Mouse (Mus musculus): Measurements from ENCODE around the gene Noct. TPM values are rescaled to one million over a fixed set of nuclear protein-coding genes. Genes with fewer than 3 reads are reported as not detected.

The Noct gene
- polyA plus RNA-seq, 1 experiment from 2014 or later, result 12.5 TPM

GRCm38 (mm10) chr3:51197112-51197731 is 27.0 kb upstream of the Noct start:
- H3K27me3 ChIP-seq (ENCODE audit: insufficient read depth, poor library complexity, severe bottlenecking), result no peaks in the 10 kb centered on the region
- no peaks in the 10 kb centered on the region for H3K36me3 ChIP-seq
- DNase-seq (ENCODE audit: low spot score), result no peak
- no peaks in the 10 kb centered on the region; the same call in 1 of the 2 replicates for H3K4me1 ChIP-seq (replicated peaks)
- H3K4me3 ChIP-seq, result no peak overlapping the region
- WGBS, result 78% methylated on average over 9 of the region's 9 CpGs
- no peak overlapping the region for H3K27ac ChIP-seq
- no peaks in the 10 kb centered on the region for H3K9me3 ChIP-seq

GRCm38 (mm10) chr3:51198291-51198690 is 26.0 kb upstream of the Noct start:
- WGBS, result 81% methylated on average over 1 of the region's 1 CpGs
- Histone ChIP-seq H3K36me3 (no peaks in the 10 kb centered on the region), H3K27ac (no peak overlapping the region), H3K27me3 (ENCODE audit: insufficient read depth, poor library complexity, severe bottlenecking) (no peaks in the 10 kb centered on the region), H3K9me3 (no peaks in the 10 kb centered on the region), H3K4me3 (no peak overlapping the region), H3K4me1 (replicated peaks) (no peaks in the 10 kb centered on the region; the same call in 1 of the 2 replicates)
- DNase-seq (ENCODE audit: low spot score), result no peak

GRCm38 (mm10) chr3:51199130-51199529 is 25.1 kb upstream of the Noct start:
- WGBS, result 91% methylated on average over 6 of the region's 6 CpGs
- H3K27me3 ChIP-seq (ENCODE audit: insufficient read depth, poor library complexity, severe bottlenecking), result no peaks in the 10 kb centered on the region
- H3K27ac ChIP-seq, result no peak overlapping the region
- H3K4me1 ChIP-seq (replicated peaks), result no peaks in the 10 kb centered on the region; the same call in 1 of the 2 replicates
- no peak for DNase-seq (ENCODE audit: low spot score)
- H3K36me3 ChIP-seq, result no peaks in the 10 kb centered on the region
- H3K9me3 ChIP-seq, result no peaks in the 10 kb centered on the region
- no peak overlapping the region for H3K4me3 ChIP-seq

- Histone ChIP-seq H3K4me3 (no peak overlapping the region), H3K27me3 (ENCODE audit: insufficient read depth, poor library complexity, severe bottlenecking) (no peaks in the 10 kb centered on the region), H3K27ac (no peak overlapping the region), H3K9me3 (0 out of 2 replicates have a peak, but pooled peaks cover 6% of the 10 kb centered on the region), H3K36me3 (no peaks in the 10 kb centered on the region), H3K4me1 (replicated peaks) (no peaks in the 10 kb centered on the region; the same call in 1 of the 2 replicates)
- DNase-seq (ENCODE audit: low spot score), result no peak
- 94% methylated on average over 4 of the region's 4 CpGs for WGBS
These were observed 23.9 kb upstream of the Noct start for GRCm38 (mm10) chr3:51200311-51200710.

GRCm38 (mm10) chr3:51200894-51201293 is 23.4 kb upstream of the Noct start:
- H3K9me3 ChIP-seq, result 0 out of 2 replicates have a peak, but pooled peaks cover 6% of the 10 kb centered on the region
- H3K4me1 ChIP-seq (replicated peaks), result no peaks in the 10 kb centered on the region; the same call in 1 of the 2 replicates
- DNase-seq (ENCODE audit: low spot score), result no peak
- H3K27ac ChIP-seq, result no peak overlapping the region
- 92% methylated on average over 7 of the region's 7 CpGs for WGBS
- no peaks in the 10 kb centered on the region for H3K27me3 ChIP-seq (ENCODE audit: insufficient read depth, poor library complexity, severe bottlenecking)
- H3K4me3 ChIP-seq, result no peak overlapping the region
- H3K36me3 ChIP-seq, result no peaks in the 10 kb centered on the region

GRCm38 (mm10) chr3:51201986-51202385 is 22.3 kb upstream of the Noct start:
- WGBS, result 81% methylated on average over 9 of the region's 9 CpGs
- DNase-seq (ENCODE audit: low spot score), result no peak
- Histone ChIP-seq H3K9me3 (0 out of 2 replicates have a peak, but pooled peaks cover 6% of the 10 kb centered on the region), H3K36me3 (no peaks in the 10 kb centered on the region), H3K27ac (no peak overlapping the region), H3K27me3 (ENCODE audit: insufficient read depth, poor library complexity, severe bottlenecking) (no peaks in the 10 kb centered on the region), H3K4me1 (replicated peaks) (no peaks in the 10 kb centered on the region), H3K4me3 (no peak overlapping the region)

- Histone ChIP-seq H3K4me1 (replicated peaks) (no peaks in the 10 kb centered on the region), H3K4me3 (no peak overlapping the region), H3K36me3 (no peaks in the 10 kb centered on the region), H3K9me3 (0 out of 2 replicates have a peak, but pooled peaks cover 6% of the 10 kb centered on the region), H3K27me3 (ENCODE audit: insufficient read depth, poor library complexity, severe bottlenecking) (no peaks in the 10 kb centered on the region), H3K27ac (no peak overlapping the region)
- 89% methylated on average over 8 of the region's 8 CpGs for WGBS
- no peak for DNase-seq (ENCODE audit: low spot score)
These were observed 21.7 kb upstream of the Noct start for GRCm38 (mm10) chr3:51202491-51202987.

- DNase-seq (ENCODE audit: low spot score), result no peak
- H3K4me1 ChIP-seq (replicated peaks), result no peaks in the 10 kb centered on the region
- H3K36me3 ChIP-seq, result no peaks in the 10 kb centered on the region
- no peak overlapping the region for H3K27ac ChIP-seq
- 0 out of 2 replicates have a peak, but pooled peaks cover 6% of the 10 kb centered on the region for H3K9me3 ChIP-seq
- H3K27me3 ChIP-seq (ENCODE audit: insufficient read depth, poor library complexity, severe bottlenecking), result no peaks in the 10 kb centered on the region
- no peak overlapping the region for H3K4me3 ChIP-seq
- 91% methylated on average over 6 of the region's 6 CpGs for WGBS
These were observed 20.3 kb upstream of the Noct start for GRCm38 (mm10) chr3:51203906-51204305.

- H3K36me3 ChIP-seq, result no peaks in the 10 kb centered on the region
- H3K4me1 ChIP-seq (replicated peaks), result no peaks in the 10 kb centered on the region
- H3K9me3 ChIP-seq, result 0 out of 2 replicates have a peak, but pooled peaks cover 6% of the 10 kb centered on the region
- DNase-seq (ENCODE audit: low spot score), result no peak
- 88% methylated on average over 5 of the region's 5 CpGs for WGBS
- H3K4me3 ChIP-seq, result no peak overlapping the region
- no peak overlapping the region for H3K27ac ChIP-seq
- no peaks in the 10 kb centered on the region for H3K27me3 ChIP-seq (ENCODE audit: insufficient read depth, poor library complexity, severe bottlenecking)
These were observed 19.8 kb upstream of the Noct start for GRCm38 (mm10) chr3:51204441-51204840.

GRCm38 (mm10) chr3:51204897-51205296 is 19.4 kb upstream of the Noct start:
- no peaks in the 10 kb centered on the region for H3K36me3 ChIP-seq
- DNase-seq (ENCODE audit: low spot score), result no peak
- 94% methylated on average over 14 of the region's 14 CpGs for WGBS
- H3K27ac ChIP-seq, result no peak overlapping the region
- 0 out of 2 replicates have a peak, but pooled peaks cover 6% of the 10 kb centered on the region for H3K9me3 ChIP-seq
- H3K4me3 ChIP-seq, result no peak overlapping the region
- no peaks in the 10 kb centered on the region for H3K27me3 ChIP-seq (ENCODE audit: insufficient read depth, poor library complexity, severe bottlenecking)
- H3K4me1 ChIP-seq (replicated peaks), result no peaks in the 10 kb centered on the region

- Histone ChIP-seq H3K9me3 (0 out of 2 replicates have a peak, but pooled peaks cover 9% of the 10 kb centered on the region), H3K4me1 (replicated peaks) (no peaks in the 10 kb centered on the region), H3K36me3 (no peaks in the 10 kb centered on the region), H3K27ac (no peak overlapping the region), H3K4me3 (no peak overlapping the region), H3K27me3 (ENCODE audit: insufficient read depth, poor library complexity, severe bottlenecking) (no peaks in the 10 kb centered on the region)
- no peak for DNase-seq (ENCODE audit: low spot score)
- WGBS, result 82% methylated on average over 7 of the region's 7 CpGs
These were observed 17.7 kb upstream of the Noct start for GRCm38 (mm10) chr3:51206521-51206920.

- WGBS, result 49% methylated on average over 5 of the region's 5 CpGs
- no peaks in the 10 kb centered on the region for H3K4me1 ChIP-seq (replicated peaks)
- H3K27ac ChIP-seq, result no peak overlapping the region
- no peak for DNase-seq (ENCODE audit: low spot score)
- H3K36me3 ChIP-seq, result no peaks in the 10 kb centered on the region
- H3K27me3 ChIP-seq (ENCODE audit: insufficient read depth, poor library complexity, severe bottlenecking), result no peaks in the 10 kb centered on the region
- H3K9me3 ChIP-seq, result 0 out of 2 replicates have a peak, but pooled peaks cover 9% of the 10 kb centered on the region
- no peak overlapping the region for H3K4me3 ChIP-seq
These were observed 15.6 kb upstream of the Noct start for GRCm38 (mm10) chr3:51208633-51209032.

- H3K27me3 ChIP-seq (ENCODE audit: insufficient read depth, poor library complexity, severe bottlenecking), result no peaks in the 10 kb centered on the region
- H3K9me3 ChIP-seq, result 0 out of 2 replicates have a peak, but pooled peaks cover 5% of the 10 kb centered on the region
- no peaks in the 10 kb centered on the region for H3K4me1 ChIP-seq (replicated peaks)
- H3K27ac ChIP-seq, result no peak overlapping the region
- 85% methylated on average over 7 of the region's 7 CpGs for WGBS
- no peaks in the 10 kb centered on the region for H3K36me3 ChIP-seq
- no peak overlapping the region for H3K4me3 ChIP-seq
- DNase-seq (ENCODE audit: low spot score), result no peak
These were observed 14.5 kb upstream of the Noct start for GRCm38 (mm10) chr3:51209503-51210314.
